Mouse (Mus musculus): ENCODE results near the gene Trpm7.

- TF ChIP-seq CTCF (IDR thresholded peaks at IDR 0.05 in 2 of 3, conservative IDR thresholded peaks at IDR 0.05 in 1 of 3; ENCODE audit: control insufficient read depth in 1 of 3, insufficient read depth in 1 of 3, low read depth in 2 of 3, low read length in 3 of 3, poor library complexity in 1 of 3, severe bottlenecking in 1 of 3): no peak
- no peak for TF ChIP-seq MAFK (IDR thresholded peaks at IDR 0.05; ENCODE audit: borderline replicate concordance, low read depth, low read length)
- no peak for TF ChIP-seq USF2 (IDR thresholded peaks at IDR 0.05; ENCODE audit: borderline replicate concordance in 1 of 2, insufficient read depth in 1 of 2, low read depth in 1 of 2, low read length in 2 of 2)
- TF ChIP-seq MAX (IDR thresholded peaks at IDR 0.05; ENCODE audit: low read length): no peak
- no peak for TF ChIP-seq GATA1 (IDR thresholded peaks at IDR 0.05; ENCODE audit: low read depth, low read length)
- no peak for TF ChIP-seq HCFC1 (IDR thresholded peaks at IDR 0.05; ENCODE audit: low read depth, low read length)
- no peak for TF ChIP-seq MEF2A (IDR thresholded peaks at IDR 0.05; ENCODE audit: extremely low read depth, insufficient replicate concordance, low read depth, low read length, poor library complexity, severe bottlenecking)
- no peak for TF ChIP-seq POLR2A (IDR thresholded peaks at IDR 0.05; ENCODE audit: control insufficient read depth in 1 of 2, insufficient read depth in 1 of 2, low read depth in 1 of 2, low read length in 2 of 2, poor library complexity in 1 of 2)
- no peak for TF ChIP-seq ZKSCAN1 (IDR thresholded peaks at IDR 0.05; ENCODE audit: low read depth, low read length)
- no peak for TF ChIP-seq TAL1 (IDR thresholded peaks at IDR 0.05; ENCODE audit: low read length)
- TF ChIP-seq POLR2AphosphoS5 (IDR thresholded peaks at IDR 0.05; ENCODE audit: borderline replicate concordance, low read depth, low read length): no peak
- TF ChIP-seq EP300 (IDR thresholded peaks at IDR 0.05; ENCODE audit: low read depth in 1 of 2, low read length in 2 of 2): no peak
- TF ChIP-seq MYC (IDR thresholded peaks at IDR 0.05; ENCODE audit: low read depth, low read length): no peak
- TF ChIP-seq ETS1 (IDR thresholded peaks at IDR 0.05; ENCODE audit: low read depth, low read length): no peak
Measured at GRCm38 (mm10) chr2:126865026-126865425, 11.0 kb downstream of the Trpm7 start.

Data from MEL (cell line).